Mouse (Mus musculus): Measurements from ENCODE around the gene Irak2. TPM values are rescaled to one million over a fixed set of nuclear protein-coding genes. Genes with fewer than 3 reads are reported as not detected.

Irak2 gene
- polyA plus RNA-seq, 1 experiment from 2014 or later, result 4.5 TPM

DNA sequence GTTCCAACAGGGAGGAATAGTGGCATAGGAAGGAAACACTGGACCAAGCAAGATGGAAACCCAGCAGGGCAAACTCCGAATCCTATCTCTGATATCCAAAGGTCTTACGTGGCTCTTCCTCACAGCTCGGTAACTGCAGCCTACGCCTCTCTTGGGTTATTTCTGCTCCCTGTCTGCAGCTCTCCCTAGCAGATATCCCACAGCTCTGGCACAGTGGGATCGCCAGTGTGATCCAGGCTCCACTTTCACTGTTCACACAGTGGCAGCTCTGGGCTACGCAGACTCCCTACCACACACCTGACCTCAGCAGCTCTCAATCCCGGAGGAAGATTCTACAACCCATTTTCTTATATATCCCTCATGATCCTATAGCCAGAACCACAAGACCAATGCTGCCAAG, 24.1 kb upstream of the Irak2 start:
- Histone ChIP-seq H3K4me3 (no peak overlapping the region), H3K36me3 (replicated peaks) (peaks cover 98% of the 10 kb centered on the region), H3K9me3 (peaks cover 2% of the 10 kb centered on the region; the same call in 1 of the 2 replicates), H3K27ac (replicated peaks) (no peak overlapping the region), H3K27me3 (replicated peaks; ENCODE audit: low read depth, poor library complexity, severe bottlenecking) (no peaks in the 10 kb centered on the region), H3K4me1 (peaks cover under 1% of the 10 kb centered on the region; the same call in 1 of the 2 replicates)
- DNase-seq (ENCODE audit: low spot score), result no peak
- WGBS, result 97% methylated on average over 7 of the region's 7 CpGs

DNA sequence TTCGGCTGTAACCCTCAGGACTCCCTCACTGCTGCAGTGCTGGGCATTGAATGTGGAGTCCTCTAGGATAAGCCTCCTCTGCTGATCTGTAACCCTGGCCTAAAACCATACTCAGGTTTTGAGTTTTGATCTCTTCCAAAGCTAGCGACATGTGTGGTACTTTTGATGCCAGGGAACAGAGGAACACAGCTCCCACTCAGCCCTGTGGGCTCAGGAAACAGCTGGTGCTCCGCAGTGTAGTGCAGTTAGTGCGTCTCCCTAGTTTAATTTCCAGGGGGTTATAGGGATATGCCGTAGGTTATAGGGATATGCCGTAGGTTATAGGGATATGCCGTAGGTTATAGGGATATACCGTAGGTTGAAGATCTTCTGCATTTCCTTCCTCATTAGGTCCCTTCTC, 23.3 kb upstream of the Irak2 start:
- Histone ChIP-seq H3K4me3 (no peak overlapping the region), H3K27me3 (replicated peaks; ENCODE audit: low read depth, poor library complexity, severe bottlenecking) (no peaks in the 10 kb centered on the region), H3K9me3 (peaks cover 2% of the 10 kb centered on the region; the same call in 1 of the 2 replicates), H3K36me3 (replicated peaks) (peaks cover 89% of the 10 kb centered on the region), H3K4me1 (no peaks in the 10 kb centered on the region), H3K27ac (replicated peaks) (no peak overlapping the region)
- WGBS, result 96% methylated on average over 8 of the region's 8 CpGs
- no peak for DNase-seq (ENCODE audit: low spot score)

DNA sequence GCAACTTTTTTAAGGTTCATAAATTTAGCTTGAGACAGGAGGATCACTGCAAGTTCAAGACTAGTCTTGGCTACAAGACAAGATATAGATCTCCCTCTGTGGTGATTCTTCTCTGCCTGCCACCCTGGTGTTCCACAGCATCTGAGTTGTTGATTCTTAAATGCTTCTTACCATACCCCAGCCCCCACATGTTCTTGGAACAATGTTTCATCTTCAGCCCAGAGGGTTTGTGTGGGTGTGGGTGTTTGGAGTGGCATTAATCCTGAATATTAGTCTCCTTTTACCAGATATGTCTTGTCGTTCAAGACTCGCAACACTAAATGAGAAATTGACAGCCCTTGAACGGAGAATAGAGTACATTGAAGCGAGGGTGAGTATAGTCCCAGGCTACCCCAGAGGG, 22.8 kb upstream of the Irak2 start:
- Histone ChIP-seq H3K4me1 (no peaks in the 10 kb centered on the region), H3K27ac (replicated peaks) (no peak overlapping the region), H3K4me3 (no peak overlapping the region), H3K9me3 (peaks cover 2% of the 10 kb centered on the region; the same call in 1 of the 2 replicates), H3K27me3 (replicated peaks; ENCODE audit: low read depth, poor library complexity, severe bottlenecking) (no peaks in the 10 kb centered on the region), H3K36me3 (replicated peaks) (peaks cover 84% of the 10 kb centered on the region)
- no peak for DNase-seq (ENCODE audit: low spot score)
- 96% methylated on average over 4 of the region's 4 CpGs for WGBS

DNA sequence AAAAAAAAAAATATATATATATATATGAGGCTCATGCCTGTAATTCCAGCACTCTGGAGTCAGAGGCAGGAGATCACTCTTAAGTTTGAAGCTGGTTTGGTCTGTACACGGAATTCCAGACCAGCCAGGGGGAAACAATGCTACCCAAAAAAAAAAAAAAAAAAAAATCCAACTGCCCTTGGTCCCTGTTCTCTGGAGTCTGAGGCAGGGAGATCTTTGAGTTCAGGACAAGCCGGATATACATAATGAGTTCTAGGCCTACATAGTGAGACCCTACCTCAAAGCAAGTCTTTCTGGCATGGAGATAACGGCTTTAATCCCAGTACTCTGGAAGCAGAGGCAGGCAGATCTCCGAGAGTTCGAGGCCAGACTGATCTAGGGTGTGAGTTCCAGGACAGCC, 14.9 kb upstream of the Irak2 start:
- Histone ChIP-seq H3K27ac (replicated peaks) (peak overlapping the region; percentile 95; the same call in 1 of the 2 replicates), H3K36me3 (replicated peaks) (peaks cover 33% of the 10 kb centered on the region), H3K9me3 (no peaks in the 10 kb centered on the region), H3K4me3 (peak overlapping the region; percentile 79), H3K27me3 (replicated peaks; ENCODE audit: low read depth, poor library complexity, severe bottlenecking) (no peaks in the 10 kb centered on the region), H3K4me1 (peaks cover 19% of the 10 kb centered on the region)
- no peak for DNase-seq (ENCODE audit: low spot score)
- WGBS, result 72% methylated on average over 5 of the region's 5 CpGs

DNA sequence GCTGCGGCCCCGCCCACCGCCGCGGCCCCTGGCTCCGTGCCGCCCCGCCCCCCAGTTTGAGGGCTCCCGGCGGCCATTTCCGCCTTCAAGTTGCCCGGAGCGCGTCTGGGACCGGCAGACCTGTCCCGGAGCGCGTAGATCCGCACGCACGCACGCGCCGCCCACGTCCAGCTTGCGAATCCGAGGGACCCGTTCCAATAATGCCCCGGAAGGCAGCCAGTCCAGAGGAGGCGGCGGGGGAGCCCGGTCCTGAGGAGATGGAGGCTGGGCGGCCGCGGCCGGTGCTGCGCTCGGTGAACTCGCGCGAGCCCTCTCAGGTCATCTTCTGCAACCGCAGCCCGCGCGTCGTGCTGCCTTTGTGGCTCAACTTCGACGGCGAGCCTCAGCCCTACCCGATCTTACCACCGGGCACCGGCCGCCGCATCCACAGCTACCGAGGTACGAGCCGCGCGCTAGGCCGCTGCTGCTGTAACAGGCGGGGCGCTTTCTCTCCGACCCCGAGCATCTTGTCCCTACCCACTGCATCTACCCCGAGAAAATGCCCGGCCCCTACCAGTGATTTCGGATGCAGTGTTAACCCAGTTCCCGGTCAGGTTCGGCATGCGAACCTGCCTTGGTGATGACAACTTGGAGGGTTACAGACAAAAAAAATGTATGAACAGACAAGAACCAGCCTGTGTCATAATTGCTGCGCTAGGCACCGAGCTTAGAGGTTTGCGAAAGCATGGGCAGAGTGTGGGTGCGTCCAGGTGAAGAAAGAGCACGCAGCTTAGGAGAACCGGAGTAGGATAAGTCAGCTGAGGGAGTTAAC, 14.1 kb upstream of the Irak2 start, which contains the start of gene Vhl:
Gene Vhl, plus strand, starts transcription at position 19 of the 811 bp plus-strand sequence.
- Histone ChIP-seq H3K36me3 (replicated peaks) (peaks cover 34% of the 10 kb centered on the region), H3K27ac (replicated peaks) (peak within 1 kb of the TSS; percentile 95), H3K4me3 (peak within 1 kb of the TSS; percentile 79), H3K27me3 (replicated peaks; ENCODE audit: low read depth, poor library complexity, severe bottlenecking) (no peaks in the 10 kb centered on the region), H3K9me3 (no peaks in the 10 kb centered on the region), H3K4me1 (peaks cover 19% of the 10 kb centered on the region)
- whole genome bisulfite sequencing, result under 1% methylated on average over 76 of the region's 76 CpGs
- DNase-seq (ENCODE audit: low spot score), result peak; percentile 91

DNA sequence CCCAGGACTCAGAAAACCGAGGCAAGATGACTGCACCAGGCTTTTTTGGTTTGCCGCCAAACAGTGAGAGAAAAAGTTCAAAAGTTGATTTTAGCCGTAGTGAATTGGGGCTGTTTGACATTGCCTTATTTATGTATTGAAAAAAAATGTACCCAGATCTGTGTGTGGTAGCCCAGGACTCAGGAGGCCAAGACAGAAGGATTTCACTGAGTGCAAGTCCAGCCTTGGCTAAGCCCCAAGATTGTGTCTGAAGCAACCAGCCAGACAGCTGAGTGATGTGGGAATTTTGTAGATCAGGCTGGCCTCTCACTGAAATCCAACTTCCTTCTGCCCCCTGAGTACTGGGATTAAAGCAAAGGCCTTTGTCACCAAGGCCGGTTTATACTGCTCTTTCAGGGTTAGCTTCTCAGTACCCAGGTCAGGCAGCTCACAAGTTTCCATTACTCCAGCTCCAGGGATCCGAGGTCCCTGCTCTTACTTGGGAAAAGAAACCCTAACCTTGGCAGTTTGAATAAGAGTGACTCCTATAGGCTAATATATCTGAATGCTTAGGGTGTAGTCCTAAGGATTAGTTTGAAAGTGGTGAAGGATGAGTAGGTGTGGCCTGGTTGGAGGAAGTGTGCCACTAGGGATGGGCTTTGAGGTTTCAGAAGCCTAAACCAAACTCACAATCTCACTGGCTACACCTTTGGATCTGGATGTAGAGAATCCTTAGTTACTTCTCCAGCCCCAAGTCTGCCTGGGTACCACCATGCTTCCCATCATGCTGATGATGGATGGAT, 13.1 kb upstream of the Irak2 start:
- 68% methylated on average over 5 of the region's 5 CpGs for WGBS
- no peaks in the 10 kb centered on the region for H3K27me3 ChIP-seq (replicated peaks; ENCODE audit: low read depth, poor library complexity, severe bottlenecking)
- DNase-seq (ENCODE audit: low spot score), result no peak
- no peak overlapping the region for H3K27ac ChIP-seq (replicated peaks)
- H3K4me3 ChIP-seq, result peak overlapping the region; percentile 79
- H3K9me3 ChIP-seq, result no peaks in the 10 kb centered on the region
- peaks cover 19% of the 10 kb centered on the region for H3K4me1 ChIP-seq
- H3K36me3 ChIP-seq (replicated peaks), result peaks cover 45% of the 10 kb centered on the region

DNA sequence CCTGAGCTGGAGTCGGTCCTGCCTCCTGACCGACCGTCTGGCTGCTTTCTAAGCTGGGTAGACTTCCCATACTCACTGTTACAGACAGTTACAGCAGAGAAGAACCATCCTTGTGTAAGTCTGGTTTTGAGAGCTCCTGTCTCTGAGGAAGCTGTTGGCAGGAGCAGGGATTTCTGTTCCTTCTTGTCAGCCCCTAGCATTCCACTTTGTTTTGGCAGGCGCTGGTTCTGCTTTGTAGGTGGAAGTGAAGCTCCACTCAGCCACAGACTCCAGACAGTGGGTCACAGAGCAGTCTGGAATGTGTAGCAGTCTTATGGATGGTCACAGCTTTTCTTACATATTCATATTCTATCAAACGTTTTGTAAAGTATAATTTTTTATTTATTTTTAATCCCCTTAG, 7.9 kb upstream of the Irak2 start:
- Histone ChIP-seq H3K36me3 (replicated peaks) (peaks cover 86% of the 10 kb centered on the region), H3K4me1 (peaks cover 9% of the 10 kb centered on the region), H3K27ac (replicated peaks) (no peak overlapping the region), H3K27me3 (replicated peaks; ENCODE audit: low read depth, poor library complexity, severe bottlenecking) (no peaks in the 10 kb centered on the region), H3K9me3 (no peaks in the 10 kb centered on the region), H3K4me3 (no peak overlapping the region)
- 85% methylated on average over 5 of the region's 5 CpGs for WGBS
- DNase-seq (ENCODE audit: low spot score), result no peak

DNA sequence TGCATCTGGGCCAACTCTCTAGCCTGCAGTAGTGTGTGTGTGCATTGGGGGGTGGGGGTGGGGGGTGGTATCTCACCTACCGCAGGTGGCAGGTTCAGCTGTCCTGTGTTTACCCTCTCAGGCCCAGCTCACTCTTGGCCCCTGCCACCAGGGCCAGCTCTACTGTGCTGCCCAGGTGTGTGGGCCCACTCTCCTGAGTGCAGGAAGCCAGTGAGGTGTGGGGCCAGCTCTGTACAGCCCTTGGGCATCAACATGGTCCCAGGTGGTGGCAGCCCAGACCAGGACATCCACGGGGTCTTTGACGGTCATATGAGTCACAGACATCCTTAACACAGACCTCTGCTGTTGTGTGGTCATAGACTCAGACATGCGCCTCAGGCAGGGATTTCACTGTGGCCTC, 5.4 kb upstream of the Irak2 start:
- no peak for DNase-seq (ENCODE audit: low spot score)
- H3K36me3 ChIP-seq (replicated peaks), result peaks cover 64% of the 10 kb centered on the region
- H3K9me3 ChIP-seq, result no peaks in the 10 kb centered on the region
- no peaks in the 10 kb centered on the region for H3K4me1 ChIP-seq
- H3K27me3 ChIP-seq (replicated peaks; ENCODE audit: low read depth, poor library complexity, severe bottlenecking), result no peaks in the 10 kb centered on the region
- H3K4me3 ChIP-seq, result no peak overlapping the region
- WGBS, result 91% methylated on average over 4 of the region's 4 CpGs
- H3K27ac ChIP-seq (replicated peaks), result no peak overlapping the region

DNA sequence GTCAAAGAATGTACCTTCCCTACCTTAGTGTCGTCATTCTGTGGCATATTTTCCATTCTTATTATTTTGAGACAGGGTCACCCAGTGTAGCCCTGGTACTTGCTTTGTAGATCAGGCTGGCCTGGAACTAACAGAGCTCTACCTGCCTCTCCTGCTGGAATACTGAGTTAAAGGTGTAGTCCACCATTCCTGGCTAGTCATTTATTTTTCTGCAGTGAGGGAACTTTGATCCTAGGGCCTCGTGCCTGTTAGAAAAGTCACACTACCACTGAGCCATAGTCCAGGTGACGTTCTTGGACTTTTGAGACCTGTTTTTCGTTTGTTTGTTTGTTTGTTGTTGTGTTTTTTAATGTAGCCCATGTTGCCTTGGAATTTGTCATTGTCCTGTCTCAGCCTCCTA, 934 bp downstream of the Irak2 start:
- WGBS, result 82% methylated on average over 4 of the region's 4 CpGs
- no peak for DNase-seq (ENCODE audit: low spot score)

DNA sequence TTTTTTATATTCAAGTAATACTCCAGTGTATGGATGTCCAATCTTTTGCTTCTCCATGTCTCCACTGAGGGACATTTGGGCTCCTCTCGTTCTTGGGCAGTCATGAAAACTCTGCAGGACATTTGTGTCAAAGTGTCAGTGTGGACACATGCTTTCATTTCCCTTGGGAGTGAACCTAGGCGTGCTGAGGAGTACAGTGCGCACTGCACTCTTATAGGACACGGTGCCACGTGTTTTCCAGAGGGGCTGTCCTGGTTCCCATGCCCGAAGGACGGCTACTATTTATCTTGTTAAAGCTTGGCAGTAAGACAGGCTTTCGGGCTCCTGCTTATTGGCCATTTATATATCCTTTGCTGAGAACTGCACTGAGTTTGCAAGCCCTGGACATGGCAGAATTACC, 4.3 kb downstream of the Irak2 start:
- Histone ChIP-seq H3K4me3 (no peak overlapping the region), H3K9me3 (no peaks in the 10 kb centered on the region), H3K4me1 (peaks cover 7% of the 10 kb centered on the region; the same call in 1 of the 2 replicates), H3K36me3 (replicated peaks) (no peaks in the 10 kb centered on the region), H3K27me3 (replicated peaks; ENCODE audit: low read depth, poor library complexity, severe bottlenecking) (no peaks in the 10 kb centered on the region), H3K27ac (replicated peaks) (no peak overlapping the region)
- no peak for DNase-seq (ENCODE audit: low spot score)
- WGBS, result 91% methylated on average over 8 of the region's 8 CpGs

More for the DNA sequence above, 934 bp downstream of the Irak2 start:
- Histone ChIP-seq H3K27me3 (replicated peaks; ENCODE audit: low read depth, poor library complexity, severe bottlenecking) (no peaks in the 10 kb centered on the region), H3K4me1 (peaks cover 7% of the 10 kb centered on the region; the same call in 1 of the 2 replicates), H3K4me3 (no peak overlapping the region), H3K9me3 (no peaks in the 10 kb centered on the region), H3K36me3 (replicated peaks) (0 out of 2 replicates have a peak, but pooled peaks cover 3% of the 10 kb centered on the region), H3K27ac (replicated peaks) (no peak overlapping the region)

DNA sequence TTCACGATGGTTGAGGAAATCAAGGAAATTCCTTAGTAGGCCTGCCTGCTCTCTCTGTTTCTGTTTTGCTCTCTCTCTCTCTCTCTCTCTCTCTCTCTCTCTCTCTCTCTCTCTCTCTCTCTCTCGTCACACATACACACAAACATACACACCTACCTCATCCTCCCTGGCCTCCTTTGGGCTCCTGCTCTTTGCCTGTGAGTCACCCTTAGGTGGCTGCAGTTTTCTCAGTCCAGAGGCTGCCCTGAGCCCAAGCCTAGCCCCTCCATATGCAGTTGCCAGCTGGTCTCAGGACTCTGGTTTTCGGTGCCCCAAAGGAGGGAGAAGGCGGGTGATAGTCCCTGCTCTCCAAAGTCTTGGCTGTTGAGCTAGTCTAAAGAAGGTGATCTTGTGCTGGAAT, 4.8 kb downstream of the Irak2 start:
- Histone ChIP-seq H3K36me3 (replicated peaks) (no peaks in the 10 kb centered on the region), H3K27ac (replicated peaks) (no peak overlapping the region), H3K4me3 (no peak overlapping the region), H3K4me1 (peaks cover 7% of the 10 kb centered on the region; the same call in 1 of the 2 replicates), H3K9me3 (no peaks in the 10 kb centered on the region), H3K27me3 (replicated peaks; ENCODE audit: low read depth, poor library complexity, severe bottlenecking) (no peaks in the 10 kb centered on the region)
- WGBS, result 88% methylated on average over 4 of the region's 4 CpGs
- DNase-seq (ENCODE audit: low spot score), result no peak

DNA sequence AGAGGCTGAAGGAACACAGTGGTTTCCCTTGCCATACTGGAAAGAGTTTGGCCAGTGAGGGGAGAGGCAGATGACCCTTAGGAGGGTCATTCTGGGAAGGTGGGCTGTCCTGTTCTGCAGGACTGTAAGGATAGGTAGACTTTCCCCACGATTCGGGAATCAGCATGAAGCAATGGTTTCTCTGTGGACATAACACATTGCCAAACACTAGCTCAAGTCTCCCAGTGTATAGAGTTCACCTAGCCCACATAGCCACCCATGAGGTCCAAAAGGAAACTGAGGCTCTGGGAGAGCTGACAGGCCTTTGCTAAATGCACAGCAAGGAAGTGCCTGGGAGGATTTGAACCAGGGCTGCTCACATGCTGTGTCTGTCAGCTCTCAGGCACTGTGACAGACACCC, 5.7 kb downstream of the Irak2 start:
- Histone ChIP-seq H3K9me3 (no peaks in the 10 kb centered on the region), H3K4me3 (no peak overlapping the region), H3K27me3 (replicated peaks; ENCODE audit: low read depth, poor library complexity, severe bottlenecking) (no peaks in the 10 kb centered on the region), H3K27ac (replicated peaks) (no peak overlapping the region), H3K36me3 (replicated peaks) (no peaks in the 10 kb centered on the region), H3K4me1 (peaks cover 3% of the 10 kb centered on the region)
- no peak for DNase-seq (ENCODE audit: low spot score)
- 94% methylated on average over 2 of the region's 2 CpGs for WGBS
